Mouse (Mus musculus): Measurements from ENCODE around the gene Tnfsf15. TPM values are rescaled to one million over a fixed set of nuclear protein-coding genes. Genes with fewer than 3 reads are reported as not detected.

Tnfsf15 gene
- polyA plus RNA-seq, 1 experiment from 2014 or later: 0.09 TPM

GRCm38 (mm10) chr4:63757527-63758154 lies 12.7 kb upstream of the Tnfsf15 start:
- Histone ChIP-seq H3K9me3 (no peaks in the 10 kb centered on the region), H3K9ac (replicated peaks) (no peak overlapping the region), H3K4me2 (replicated peaks) (no peak overlapping the region), H3K4me1 (no peaks in the 10 kb centered on the region), H3K27ac (replicated peaks) (no peak overlapping the region), H3K36me3 (no peaks in the 10 kb centered on the region), H3K4me3 (no peak overlapping the region), H3K27me3 (0 out of 2 replicates have a peak, but pooled peaks cover 3% of the 10 kb centered on the region)
- 84% methylated on average over 6 of the region's 6 CpGs for WGBS
- no peak for ATAC-seq (ENCODE audit: low FRiP score, low read depth)

DNA sequence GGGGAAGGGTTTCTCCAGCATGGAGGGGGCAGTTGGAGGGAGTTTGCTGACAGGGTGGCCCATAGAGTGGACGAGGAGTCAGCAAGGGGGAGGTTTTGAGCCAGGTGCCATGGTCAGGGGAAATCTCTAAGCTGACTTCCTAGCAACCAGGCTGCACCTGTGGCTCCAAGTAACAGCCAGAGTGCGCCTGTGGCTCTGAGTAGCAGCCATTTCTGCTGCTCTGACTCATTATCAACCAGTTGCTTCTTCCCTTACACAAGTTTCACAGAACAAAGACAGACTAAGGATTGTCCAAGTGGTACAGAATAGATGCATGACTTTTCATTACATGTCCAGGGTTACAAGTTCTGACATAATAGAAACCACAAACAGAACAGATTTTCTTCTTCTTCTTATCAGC lies 11.2 kb upstream of the Tnfsf15 start:
- H3K27me3 ChIP-seq: 0 out of 2 replicates have a peak, but pooled peaks cover 3% of the 10 kb centered on the region
- no peak overlapping the region for H3K9ac ChIP-seq (replicated peaks)
- no peak overlapping the region for H3K27ac ChIP-seq (replicated peaks)
- WGBS: 64% methylated on average over 2 of the region's 2 CpGs
- no peaks in the 10 kb centered on the region for H3K4me1 ChIP-seq
- H3K4me2 ChIP-seq (replicated peaks): no peak overlapping the region
- no peak overlapping the region for H3K4me3 ChIP-seq
- H3K36me3 ChIP-seq: no peaks in the 10 kb centered on the region
- ATAC-seq (ENCODE audit: low FRiP score, low read depth): no peak
- H3K9me3 ChIP-seq: no peaks in the 10 kb centered on the region

DNA sequence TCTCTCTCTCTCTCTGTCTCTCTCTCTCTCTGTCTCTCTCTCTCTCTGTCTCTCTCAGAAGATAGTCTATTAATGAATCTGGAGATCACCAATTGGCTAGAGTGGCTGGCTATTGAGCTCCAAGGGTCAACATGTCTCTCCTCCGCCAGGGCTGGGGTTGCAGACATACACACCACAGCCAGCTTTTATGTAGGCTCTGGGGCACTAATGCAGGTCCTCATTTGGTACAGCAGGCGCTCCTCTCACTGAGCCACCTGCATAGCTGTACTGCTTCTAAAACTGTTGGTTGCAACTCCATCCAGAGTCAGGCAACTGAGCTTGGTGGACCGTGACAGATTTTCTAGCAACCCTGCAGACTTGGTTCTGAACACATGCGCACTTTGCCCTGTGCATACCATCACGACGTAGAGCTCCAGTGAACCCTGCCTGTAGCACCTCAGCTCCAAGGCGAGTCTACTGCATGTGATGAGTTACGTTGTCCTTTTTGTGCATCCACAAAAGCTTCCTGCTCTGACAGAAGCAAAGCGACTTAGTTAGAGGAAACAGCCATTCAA lies 9.6 kb upstream of the Tnfsf15 start:
- H3K9ac ChIP-seq (replicated peaks): no peak overlapping the region
- no peak overlapping the region for H3K27ac ChIP-seq (replicated peaks)
- 74% methylated on average over 9 of the region's 9 CpGs for WGBS
- 0 out of 2 replicates have a peak, but pooled peaks cover 3% of the 10 kb centered on the region for H3K27me3 ChIP-seq
- no peak overlapping the region for H3K4me3 ChIP-seq
- H3K36me3 ChIP-seq: no peaks in the 10 kb centered on the region
- H3K4me1 ChIP-seq: no peaks in the 10 kb centered on the region
- no peak for ATAC-seq (ENCODE audit: low FRiP score, low read depth)
- H3K9me3 ChIP-seq: no peaks in the 10 kb centered on the region
- H3K4me2 ChIP-seq (replicated peaks): no peak overlapping the region

- Histone ChIP-seq H3K9me3 (no peaks in the 10 kb centered on the region), H3K27ac (replicated peaks) (no peak overlapping the region), H3K4me2 (replicated peaks) (no peak overlapping the region), H3K36me3 (no peaks in the 10 kb centered on the region), H3K4me1 (no peaks in the 10 kb centered on the region), H3K9ac (replicated peaks) (no peak overlapping the region), H3K27me3 (0 out of 2 replicates have a peak, but pooled peaks cover 3% of the 10 kb centered on the region), H3K4me3 (no peak overlapping the region)
- no peak for ATAC-seq (ENCODE audit: low FRiP score, low read depth)
- WGBS: 82% methylated on average over 2 of the region's 2 CpGs
Observed at GRCm38 (mm10) chr4:63753855-63754254, 8.9 kb upstream of the Tnfsf15 start.

- no peak; the same call in 1 of the 2 replicates for ATAC-seq (ENCODE audit: low FRiP score, low read depth)
- 70% methylated on average over 16 of the region's 16 CpGs for WGBS
- Histone ChIP-seq H3K4me3 (no peak overlapping the region), H3K27ac (replicated peaks) (no peak overlapping the region), H3K27me3 (0 out of 2 replicates have a peak, but pooled peaks cover 3% of the 10 kb centered on the region), H3K9ac (replicated peaks) (no peak overlapping the region), H3K36me3 (no peaks in the 10 kb centered on the region), H3K4me2 (replicated peaks) (no peak overlapping the region), H3K4me1 (no peaks in the 10 kb centered on the region), H3K9me3 (no peaks in the 10 kb centered on the region)
Observed at GRCm38 (mm10) chr4:63752687-63753523, 8.0 kb upstream of the Tnfsf15 start.

GRCm38 (mm10) chr4:63748061-63748730 lies 3.3 kb upstream of the Tnfsf15 start:
- Histone ChIP-seq H3K4me2 (replicated peaks) (no peak overlapping the region), H3K4me3 (no peak overlapping the region), H3K9ac (replicated peaks) (no peak overlapping the region), H3K9me3 (no peaks in the 10 kb centered on the region), H3K4me1 (0 out of 2 replicates have a peak, but pooled peaks cover 4% of the 10 kb centered on the region), H3K27ac (replicated peaks) (no peak overlapping the region), H3K36me3 (no peaks in the 10 kb centered on the region), H3K27me3 (no peaks in the 10 kb centered on the region)
- WGBS: 71% methylated on average over 3 of the region's 3 CpGs
- ATAC-seq (ENCODE audit: low FRiP score, low read depth): no peak

- Histone ChIP-seq H3K9ac (replicated peaks) (no peak overlapping the region), H3K4me2 (replicated peaks) (no peak overlapping the region), H3K36me3 (no peaks in the 10 kb centered on the region), H3K27ac (replicated peaks) (no peak overlapping the region), H3K9me3 (no peaks in the 10 kb centered on the region), H3K27me3 (no peaks in the 10 kb centered on the region), H3K4me3 (no peak overlapping the region), H3K4me1 (0 out of 2 replicates have a peak, but pooled peaks cover 4% of the 10 kb centered on the region)
- no peak for ATAC-seq (ENCODE audit: low FRiP score, low read depth)
- WGBS: 79% methylated on average over 6 of the region's 6 CpGs
Observed at GRCm38 (mm10) chr4:63745271-63745670, 358 bp upstream of the Tnfsf15 start.

- no peak overlapping the region for H3K27ac ChIP-seq (replicated peaks)
- no peaks in the 10 kb centered on the region for H3K9me3 ChIP-seq
- no peak overlapping the region for H3K4me2 ChIP-seq (replicated peaks)
- no peak overlapping the region for H3K4me3 ChIP-seq
- no peaks in the 10 kb centered on the region for H3K36me3 ChIP-seq
- H3K27me3 ChIP-seq: no peaks in the 10 kb centered on the region
- 0 out of 2 replicates have a peak, but pooled peaks cover 4% of the 10 kb centered on the region for H3K4me1 ChIP-seq
- ATAC-seq (ENCODE audit: low FRiP score, low read depth): no peak
- 71% methylated on average over 1 of the region's 1 CpGs for whole genome bisulfite sequencing
- H3K9ac ChIP-seq (replicated peaks): no peak overlapping the region
Observed at GRCm38 (mm10) chr4:63743660-63744059, 1.3 kb downstream of the Tnfsf15 start.

- no peaks in the 10 kb centered on the region for H3K36me3 ChIP-seq
- H3K9ac ChIP-seq (replicated peaks): no peak overlapping the region
- H3K27ac ChIP-seq (replicated peaks): no peak overlapping the region
- 86% methylated on average over 5 of the region's 5 CpGs for WGBS
- 0 out of 2 replicates have a peak, but pooled peaks cover 4% of the 10 kb centered on the region for H3K4me1 ChIP-seq
- H3K4me3 ChIP-seq: no peak overlapping the region
- H3K9me3 ChIP-seq: no peaks in the 10 kb centered on the region
- no peak for ATAC-seq (ENCODE audit: low FRiP score, low read depth)
- H3K4me2 ChIP-seq (replicated peaks): no peak overlapping the region
- no peaks in the 10 kb centered on the region for H3K27me3 ChIP-seq
Observed at GRCm38 (mm10) chr4:63742763-63743371, 2.0 kb downstream of the Tnfsf15 start.

DNA sequence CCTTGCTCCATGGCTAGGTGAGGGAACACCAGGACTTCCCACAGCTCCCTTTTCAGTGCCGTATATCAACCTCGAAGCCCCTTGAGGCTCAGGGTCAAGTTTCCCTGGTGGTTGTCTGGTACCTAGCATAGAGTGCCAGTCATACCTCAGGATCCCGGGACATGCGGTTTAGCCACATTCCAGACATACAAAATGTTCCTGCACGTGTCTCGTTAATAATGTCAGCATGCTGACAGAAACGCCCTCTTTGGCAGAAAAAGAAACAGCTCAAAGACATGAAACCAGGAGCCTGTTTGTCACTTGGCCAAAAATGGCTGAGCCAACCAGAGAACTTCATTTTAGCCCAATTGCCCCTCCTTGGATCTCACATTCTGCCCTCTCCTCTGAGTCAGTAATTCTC lies 2.8 kb downstream of the Tnfsf15 start:
- WGBS: 84% methylated on average over 7 of the region's 7 CpGs
- Histone ChIP-seq H3K4me2 (replicated peaks) (no peak overlapping the region), H3K27ac (replicated peaks) (no peak overlapping the region)

GRCm38 (mm10) chr4:63740761-63741160 lies 4.2 kb downstream of the Tnfsf15 start:
- H3K9ac ChIP-seq (replicated peaks): no peak overlapping the region
- WGBS: 72% methylated on average over 4 of the region's 4 CpGs

More for the DNA sequence above, 2.8 kb downstream of the Tnfsf15 start:
- ATAC-seq (ENCODE audit: low FRiP score, low read depth): no peak
- no peak overlapping the region for H3K9ac ChIP-seq (replicated peaks)
- no peaks in the 10 kb centered on the region for H3K36me3 ChIP-seq
- 0 out of 2 replicates have a peak, but pooled peaks cover 4% of the 10 kb centered on the region for H3K4me1 ChIP-seq
- no peaks in the 10 kb centered on the region for H3K27me3 ChIP-seq
- no peak overlapping the region for H3K4me3 ChIP-seq
- H3K9me3 ChIP-seq: no peaks in the 10 kb centered on the region

More at GRCm38 (mm10) chr4:63740761-63741160, 4.2 kb downstream of the Tnfsf15 start:
- Histone ChIP-seq H3K36me3 (no peaks in the 10 kb centered on the region), H3K4me1 (0 out of 2 replicates have a peak, but pooled peaks cover 4% of the 10 kb centered on the region), H3K4me3 (no peak overlapping the region), H3K27me3 (no peaks in the 10 kb centered on the region), H3K27ac (replicated peaks) (no peak overlapping the region), H3K4me2 (replicated peaks) (no peak overlapping the region), H3K9me3 (no peaks in the 10 kb centered on the region)
- no peak for ATAC-seq (ENCODE audit: low FRiP score, low read depth)
